Mouse (Mus musculus) CD4-positive, CD25-positive, alpha-beta regulatory T cell, adult 2 months (primary cell): ENCODE results near the gene Gm43191.
A peak's percentile ranks its signal among the peaks of the same experiment; 100 is the strongest.
"Not testable (repeated sequence)": the region's sequence is repeated elsewhere in the genome, so short reads cannot be mapped to it uniquely, and the experiment has no call there.

Experiments
- DNase-seq: peaks from one replicate; pipeline ENCODE4 v3.0.0-alpha.2; 2012; ENCODE audit warnings: low read depth, low spot score

Gm43191 gene

GRCm38 (mm10) chr3:116681160-116681559 is at the start of gene Gm43191:
Gm43191 (minus strand) TSS chr3:116681260.
- DNase-seq, result no peak

- no peak for DNase-seq
Observed at GRCm38 (mm10) chr3:116729483-116730174, 48.6 kb upstream of the Gm43191 start.

GRCm38 (mm10) chr3:116726807-116727206 is 45.7 kb upstream of the Gm43191 start:
- no peak for DNase-seq

- DNase-seq, result peak; percentile 8
Observed at GRCm38 (mm10) chr3:116723496-116724481, 42.7 kb upstream of the Gm43191 start.

- DNase-seq, result no peak
Observed at GRCm38 (mm10) chr3:116722980-116723379, 41.9 kb upstream of the Gm43191 start.

- no peak for DNase-seq
Observed at GRCm38 (mm10) chr3:116718951-116719350, 37.9 kb upstream of the Gm43191 start.

GRCm38 (mm10) chr3:116713031-116713430 is 32.0 kb upstream of the Gm43191 start:
- no peak for DNase-seq

GRCm38 (mm10) chr3:116712436-116712881 is 31.4 kb upstream of the Gm43191 start, which contains the start of gene Slc35a3:
Slc35a3 (minus strand) TSS chr3:116712831.
- no peak for DNase-seq

GRCm38 (mm10) chr3:116711624-116712435 is 30.8 kb upstream of the Gm43191 start:
- peak; percentile 71 for DNase-seq

- DNase-seq, result peak; percentile 11
Observed at GRCm38 (mm10) chr3:116710941-116711340, 29.9 kb upstream of the Gm43191 start.

GRCm38 (mm10) chr3:116705637-116706204 is 24.7 kb upstream of the Gm43191 start:
- no peak for DNase-seq

- no peak for DNase-seq
Observed at GRCm38 (mm10) chr3:116703835-116704234, 22.8 kb upstream of the Gm43191 start.

GRCm38 (mm10) chr3:116702647-116703272 is 21.7 kb upstream of the Gm43191 start:
- no peak for DNase-seq

GRCm38 (mm10) chr3:116701601-116702000 is 20.5 kb upstream of the Gm43191 start:
- DNase-seq, result peak; percentile 18

GRCm38 (mm10) chr3:116698786-116699185 is 17.7 kb upstream of the Gm43191 start:
- no peak for DNase-seq

GRCm38 (mm10) chr3:116695666-116695985 is 14.6 kb upstream of the Gm43191 start:
- no peak for DNase-seq

- no peak for DNase-seq
Observed at GRCm38 (mm10) chr3:116694955-116695665, 14.1 kb upstream of the Gm43191 start.

GRCm38 (mm10) chr3:116694312-116694711 is 13.3 kb upstream of the Gm43191 start:
- DNase-seq, result no peak

GRCm38 (mm10) chr3:116664281-116664680 is 16.8 kb downstream of the Gm43191 start:
- not testable (repeated sequence) for DNase-seq

- peak; percentile 99 for DNase-seq
Observed at GRCm38 (mm10) chr3:116662463-116662863, 18.6 kb downstream of the Gm43191 start, which contains the start of gene Mfsd14a. Mfsd14a (minus strand) TSS chr3:116662677.
